8 mouse cellular contexts compared by ENCODE assay signal in the genomic region with DNA sequence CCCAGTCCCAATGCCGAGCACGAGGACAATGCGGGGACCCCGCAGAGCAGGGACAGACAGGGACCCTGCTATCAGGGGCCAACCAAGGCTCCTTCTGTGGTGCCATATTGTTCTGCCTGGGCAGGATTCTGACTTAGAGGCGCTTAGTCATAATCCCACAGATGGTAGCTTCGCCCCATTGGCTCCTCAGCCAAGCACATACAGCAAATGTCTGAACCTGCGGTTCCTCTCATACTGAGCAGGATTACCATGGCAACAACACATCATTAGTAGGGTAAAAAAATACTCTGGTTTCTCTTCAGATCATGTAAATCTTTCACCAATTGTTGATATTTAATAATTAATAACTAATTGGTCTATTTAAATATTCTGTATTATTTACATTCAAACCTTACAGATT.
DNase-seq lines count a peak whose midpoint lies in the region; ATAC-seq and TF ChIP-seq lines count a peak whose summit lies in the region.

No protein-coding gene starts in this region.

- H3K4me3 ChIP-seq in left cerebral cortex, adult 2 months, result no peak overlapping the region

- intact Hi-C loops in left cerebral cortex, adult 2 months (cut with DNase I), result no loop called here

- DNase-seq in embryo, embryonic 11 days, result peak; percentile 71
- peak; percentile 86 for DNase-seq in gastrocnemius, postnatal 25 days
- DNase-seq in induced T-regulatory cell, adult 2 months (ENCODE audit: low read depth), result peak; percentile 90
- DNase-seq in left cerebral cortex, adult 2 months (ENCODE audit: extremely low spot score in 1 of 2, low spot score in 2 of 2), result peak; percentile 96 to 100
- peak; percentile 87 to 94 for DNase-seq in lung, postnatal 4 days
- peak; percentile 100 for DNase-seq in right cerebral cortex, adult 2 months (ENCODE audit: low spot score in 2 of 2)
- peak; percentile 94 for DNase-seq in urinary bladder, postnatal 14 days (ENCODE audit: low spot score)

- peak; percentile 100 for ATAC-seq in activated CD4-positive, CD25-positive, alpha-beta regulatory T cell, adult 4 months

- TF ChIP-seq CTCF in left cerebral cortex, adult 2 months (IDR thresholded peaks at IDR 0.05), result no peak

- H3K27ac ChIP-seq in left cerebral cortex, adult 2 months, result no peak overlapping the region
